Mouse (Mus musculus): ENCODE results near the gene Rec8. TPM values are rescaled to one million over a fixed set of nuclear protein-coding genes. Genes with fewer than 3 reads are reported as not detected.

Rec8 gene
- total and polyA plus RNA-seq, 3 experiments, result not detected

DNA sequence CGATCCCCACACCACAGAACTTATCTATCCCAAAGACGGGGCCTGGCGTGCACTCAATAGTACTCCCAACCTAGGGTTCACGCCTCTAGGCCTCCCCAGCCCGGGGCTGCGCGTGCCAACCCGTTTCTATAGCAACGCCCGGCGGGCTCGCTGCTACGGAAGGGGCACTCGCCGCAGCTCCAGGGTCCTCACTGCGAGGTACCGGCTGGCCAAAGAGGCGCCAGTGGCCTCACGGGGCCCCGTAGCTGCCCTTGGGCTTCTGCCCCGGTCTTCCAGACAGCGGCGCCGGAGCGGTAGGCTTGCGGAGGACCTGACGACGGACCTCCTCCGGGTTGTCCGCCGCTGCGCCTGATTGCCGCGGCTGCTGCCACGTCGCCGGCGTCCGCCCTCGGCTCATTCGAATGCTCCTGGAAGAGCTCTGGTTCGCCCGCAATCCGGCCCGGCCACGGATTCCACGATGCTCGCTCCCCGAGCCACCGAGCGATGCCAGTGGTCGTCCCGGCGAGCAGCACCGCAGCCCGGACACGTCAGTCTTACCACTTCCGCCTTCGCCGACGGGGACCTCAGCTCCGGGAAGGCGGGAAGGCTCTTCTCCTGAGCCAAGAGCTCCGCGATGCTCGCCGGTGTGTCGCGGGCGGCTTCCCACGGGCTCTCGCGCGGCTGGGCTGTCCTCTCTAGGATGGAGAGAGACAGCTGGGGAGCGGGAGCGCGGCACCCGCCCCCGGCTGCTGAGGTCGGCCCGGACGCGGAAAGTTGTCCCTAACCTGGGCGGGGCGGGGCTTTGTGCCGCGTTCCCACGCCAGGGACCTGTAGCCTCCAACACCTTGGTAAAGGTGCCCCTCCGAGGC lies 25.4 kb downstream of the Rec8 start, which contains the start of gene Tm9sf1 (continued):
- TF ChIP-seq GABPA (IDR thresholded peaks at IDR 0.05; ENCODE audit: insufficient replicate concordance, low read depth, low read length), result peak; percentile 22; the same call in 1 of the 2 replicates
- TF ChIP-seq NELFE (IDR thresholded peaks at IDR 0.05; ENCODE audit: low read depth, low read length), result peak; percentile 71
- TF ChIP-seq E2F4 (IDR thresholded peaks at IDR 0.05; ENCODE audit: insufficient replicate concordance, low read depth, low read length), result peak; percentile 60; the same call in 1 of the 2 replicates
- TF ChIP-seq CTCF (conservative IDR thresholded peaks at IDR 0.05 in 1 of 2, IDR thresholded peaks at IDR 0.05 in 1 of 2; ENCODE audit: low read depth in 2 of 2, low read length in 2 of 2), result peak in 1 of 2 experiments; percentile 15; a peak in 2 of 4 replicates
- no peak for TF ChIP-seq ZC3H11A (IDR thresholded peaks at IDR 0.05; ENCODE audit: low read depth, low read length)
- TF ChIP-seq POLR2AphosphoS2 (IDR thresholded peaks at IDR 0.05; ENCODE audit: low read depth, low read length), result peak; percentile 64
- TF ChIP-seq NRF1 (IDR thresholded peaks at IDR 0.05; ENCODE audit: low read depth, low read length), result no peak
- peak; percentile 100 for TF ChIP-seq MAX (IDR thresholded peaks at IDR 0.05; ENCODE audit: low read length)
- no peak; the same call in 1 of the 2 replicates for TF ChIP-seq UBTF (IDR thresholded peaks at IDR 0.05; ENCODE audit: low read depth, low read length)

DNA sequence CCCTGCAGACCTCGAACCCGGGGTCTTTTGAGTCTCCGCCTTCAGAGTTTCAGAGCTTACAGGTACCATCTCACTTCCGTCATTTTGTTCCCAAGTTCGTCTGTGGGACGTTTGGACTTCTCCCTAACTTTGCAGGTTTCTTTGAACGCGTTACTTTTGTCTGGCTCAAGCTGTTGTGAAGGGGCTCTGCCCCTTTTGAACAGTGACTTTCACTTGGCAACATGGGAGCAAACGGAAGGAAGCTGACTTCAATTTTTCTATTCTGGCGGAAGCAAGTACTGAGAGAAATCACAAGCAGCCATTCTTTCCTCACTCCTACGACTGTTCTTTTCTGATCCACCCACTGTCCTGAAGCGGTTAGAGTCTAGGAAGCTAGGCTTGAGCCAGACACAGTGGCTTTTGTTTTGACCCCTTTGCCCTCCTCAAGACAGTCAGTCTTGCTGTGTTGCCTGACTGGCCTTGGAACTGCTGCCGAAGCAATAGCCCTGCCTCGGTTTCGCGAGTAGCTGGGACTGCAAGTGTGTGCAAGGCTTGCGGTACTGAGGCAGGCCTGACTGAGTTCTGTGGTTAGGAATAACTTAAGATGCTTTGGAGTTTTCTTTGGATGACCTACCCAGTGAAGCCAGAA lies 26.5 kb downstream of the Rec8 start:
- in situ Hi-C loops (cut with MboI; ENCODE audit: low pct_ligation_motif_present, low pct_unique_long_range_greater_than_20kb, low sequenced_read_pairs) (no loop called here), dilution Hi-C loops (cut with MboI; ENCODE audit: extremely low pct_ligation_motif_present, extremely low pct_unique_long_range_greater_than_20kb, low sequenced_read_pairs) (no loop called here)
- Histone ChIP-seq H3K4me2 (ENCODE audit: insufficient read depth, low read depth, poor library complexity, severe bottlenecking) (peak overlapping the region; percentile 94), H3K27ac (ENCODE audit: insufficient read depth, low read depth) (no peak overlapping the region; the same call in 1 of the 2 replicates), H3K4me1 (ENCODE audit: control insufficient read depth in 1 of 2, insufficient read depth in 2 of 2) (peaks cover 4 to 44% of the 10 kb centered on the region in 2 experiments; a peak in 2 of 4 replicates), H3K9me3 (replicated peaks; ENCODE audit: low read length) (no peaks in the 10 kb centered on the region), H3K79me2 (replicated peaks; ENCODE audit: control insufficient read depth, extremely low read depth, insufficient read depth, poor library complexity, severe bottlenecking) (peaks cover 38% of the 10 kb centered on the region), H3K36me3 (replicated peaks in 1 of 2; ENCODE audit: control insufficient read depth in 1 of 2, insufficient read depth in 1 of 2, low read length in 1 of 2) (peaks cover 22 to 42% of the 10 kb centered on the region in 2 experiments), H3K27me3 (replicated peaks) (no peaks in the 10 kb centered on the region), H3K9ac (ENCODE audit: insufficient read depth, low read depth) (peak overlapping the region; percentile 74), H3K4me3 (replicated peaks in 1 of 3; ENCODE audit: low read depth in 2 of 3, low read length in 2 of 3, poor library complexity in 1 of 3) (peak overlapping the region; percentile 77 to 96 (median 93))
- 0 out of 2 replicates have a peak, but pooled peaks have one; percentile 7 for TF ChIP-seq ELF1 (IDR thresholded peaks at IDR 0.05; ENCODE audit: low read depth, low read length)
- TF ChIP-seq POLR2A (IDR thresholded peaks at IDR 0.05; ENCODE audit: low read depth, low read length), result peak; percentile 29; the same call in 1 of the 2 replicates
- 0 out of 2 replicates have a peak, but pooled peaks have one; percentile 30 for TF ChIP-seq TBP (conservative IDR thresholded peaks at IDR 0.05; ENCODE audit: low read depth, low read length)
- TF ChIP-seq MXI1 (IDR thresholded peaks at IDR 0.05; ENCODE audit: low read depth, low read length), result no peak
- no peak for TF ChIP-seq KAT2A (IDR thresholded peaks at IDR 0.05; ENCODE audit: insufficient replicate concordance, low read length)
- 0 out of 2 replicates have a peak, but pooled peaks have one; percentile 9 for TF ChIP-seq MYC (IDR thresholded peaks at IDR 0.05; ENCODE audit: low read depth, low read length)
- peak; percentile 33 for DNase-seq (ENCODE audit: extremely low read depth)

DNA sequence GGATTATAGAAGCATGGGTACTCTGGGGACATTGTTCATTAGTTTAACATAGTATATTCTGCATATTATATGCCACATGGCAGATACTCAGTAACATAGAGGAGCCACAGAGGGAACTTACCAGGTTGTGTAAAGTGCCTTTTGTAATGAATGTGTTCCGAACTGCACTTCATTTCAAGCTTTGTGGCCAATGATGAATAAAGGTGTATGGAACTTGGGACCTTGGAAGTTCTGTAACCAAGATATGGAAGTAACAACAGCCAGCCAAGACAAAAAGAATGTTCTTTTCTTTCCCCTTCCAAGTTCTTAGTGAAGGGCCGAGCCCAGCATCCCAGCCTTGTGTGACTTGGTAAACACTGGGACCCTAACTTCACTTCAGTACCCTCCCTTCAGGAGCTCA lies 32.0 kb downstream of the Rec8 start, which contains the start of gene Tssk4:
Gene Tssk4, plus strand, starts transcription at position 301 of the 400 bp plus-strand sequence.
- dilution Hi-C loops (cut with MboI; ENCODE audit: extremely low pct_ligation_motif_present, extremely low pct_unique_long_range_greater_than_20kb, low sequenced_read_pairs) (no loop called here), in situ Hi-C loops (cut with MboI; ENCODE audit: low pct_ligation_motif_present, low pct_unique_long_range_greater_than_20kb, low sequenced_read_pairs) (no loop called here)
- Histone ChIP-seq H3K4me1 (ENCODE audit: control insufficient read depth in 1 of 2, insufficient read depth in 2 of 2) (peaks cover 4 to 15% of the 10 kb centered on the region in 2 experiments; a peak in 2 of 4 replicates), H3K4me2 (ENCODE audit: insufficient read depth, low read depth, poor library complexity, severe bottlenecking) (no peak within 1 kb of the TSS), H3K27me3 (replicated peaks) (no peaks in the 10 kb centered on the region), H3K9ac (ENCODE audit: insufficient read depth, low read depth) (no peak within 1 kb of the TSS), H3K36me3 (replicated peaks in 1 of 2; ENCODE audit: control insufficient read depth in 1 of 2, insufficient read depth in 1 of 2, low read length in 1 of 2) (peaks cover 3 to 19% of the 10 kb centered on the region in 2 experiments), H3K27ac (ENCODE audit: insufficient read depth, low read depth) (no peak within 1 kb of the TSS), H3K4me3 (replicated peaks in 1 of 3; ENCODE audit: low read depth in 2 of 3, low read length in 2 of 3, poor library complexity in 1 of 3) (no peak within 1 kb of the TSS), H3K79me2 (replicated peaks; ENCODE audit: control insufficient read depth, extremely low read depth, insufficient read depth, poor library complexity, severe bottlenecking) (peaks cover 7% of the 10 kb centered on the region), H3K9me3 (replicated peaks; ENCODE audit: low read length) (no peaks in the 10 kb centered on the region)
- TF ChIP-seq MEF2A (IDR thresholded peaks at IDR 0.05; ENCODE audit: borderline replicate concordance, low read depth, low read length), result no peak
- no peak for TF ChIP-seq ZC3H11A (IDR thresholded peaks at IDR 0.05; ENCODE audit: low read depth, low read length)
- no peak for TF ChIP-seq MYC (IDR thresholded peaks at IDR 0.05; ENCODE audit: low read depth, low read length)
- TF ChIP-seq TCF12 (IDR thresholded peaks at IDR 0.05; ENCODE audit: low read depth, low read length), result no peak
- TF ChIP-seq USF2 (conservative IDR thresholded peaks at IDR 0.05; ENCODE audit: low read depth, low read length), result no peak
- TF ChIP-seq SIN3A (IDR thresholded peaks at IDR 0.05; ENCODE audit: low read length), result no peak
- no peak for TF ChIP-seq ETS1 (conservative IDR thresholded peaks at IDR 0.05; ENCODE audit: low read depth, low read length)
- TF ChIP-seq CHD1 (IDR thresholded peaks at IDR 0.05; ENCODE audit: low read depth, low read length), result no peak
- no peak for TF ChIP-seq ZNF384 (IDR thresholded peaks at IDR 0.05; ENCODE audit: low read depth, low read length)
- TF ChIP-seq KAT2A (IDR thresholded peaks at IDR 0.05; ENCODE audit: insufficient replicate concordance, low read length), result no peak
- TF ChIP-seq BHLHE40 (IDR thresholded peaks at IDR 0.05; ENCODE audit: low read depth, low read length), result no peak
- no peak for TF ChIP-seq CTCF (conservative IDR thresholded peaks at IDR 0.05 in 1 of 2, IDR thresholded peaks at IDR 0.05 in 1 of 2; ENCODE audit: low read depth in 2 of 2, low read length in 2 of 2)
- TF ChIP-seq MXI1 (IDR thresholded peaks at IDR 0.05; ENCODE audit: low read depth, low read length), result no peak
- no peak for TF ChIP-seq JUN (IDR thresholded peaks at IDR 0.05; ENCODE audit: insufficient read depth, low read depth, low read length)
- TF ChIP-seq TBP (conservative IDR thresholded peaks at IDR 0.05; ENCODE audit: low read depth, low read length), result no peak
- no peak for DNase-seq (ENCODE audit: extremely low read depth)

Data from CH12.LX (cell line).